Mouse (Mus musculus) layer of hippocampus, adult 11-12 months (tissue): ENCODE results near the gene Hist1h1e.
"Not testable (repeated sequence)": the region's sequence is repeated elsewhere in the genome, so short reads cannot be mapped to it uniquely, and the experiment has no call there.

ENCODE experiments used
- DNase-seq: peaks from one replicate; pipeline ENCODE4 v3.0.0; 2022; ENCODE audit warnings: low spot score

Gene Hist1h1e

DNA sequence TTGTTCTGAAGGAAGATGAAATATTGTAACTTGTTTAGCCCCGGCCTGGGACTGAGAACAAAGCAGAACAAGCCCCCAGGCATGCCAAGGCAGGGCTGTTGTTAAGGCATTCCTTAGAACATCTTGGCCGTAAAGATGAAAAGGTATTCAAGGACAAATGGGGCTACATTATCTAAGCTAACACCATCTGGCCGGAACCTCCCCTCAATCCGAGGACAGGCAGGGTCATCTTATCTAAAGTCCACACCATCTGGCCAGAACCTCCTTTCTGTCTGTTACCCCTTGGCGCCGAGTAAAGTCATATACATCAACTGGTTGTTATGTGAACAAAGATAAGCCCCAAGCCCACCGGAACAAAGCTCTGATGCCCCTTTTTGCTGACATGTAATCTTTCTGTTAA, 30.5 kb downstream of the Hist1h1e start:
- DNase-seq: not testable (repeated sequence)

DNA sequence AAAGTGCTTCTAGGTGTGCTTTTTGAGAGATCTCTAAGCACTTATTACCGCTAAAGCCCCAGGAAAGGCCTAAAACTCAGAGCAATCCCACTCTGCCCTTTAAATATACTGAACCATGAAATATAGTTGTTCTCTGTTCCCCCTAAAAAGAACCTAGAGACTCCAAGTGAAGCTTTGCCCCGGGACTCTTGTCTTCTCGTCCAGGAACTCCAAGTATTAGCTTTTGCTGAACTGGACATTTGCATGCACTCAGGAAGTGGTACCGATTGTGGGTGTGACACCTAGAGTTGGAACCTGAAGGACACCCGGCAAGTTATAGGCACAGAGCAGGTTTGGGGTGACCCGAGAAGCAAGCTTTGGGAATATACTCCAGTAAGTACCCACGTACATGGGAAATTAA, 31.2 kb downstream of the Hist1h1e start:
- no peak for DNase-seq

DNA sequence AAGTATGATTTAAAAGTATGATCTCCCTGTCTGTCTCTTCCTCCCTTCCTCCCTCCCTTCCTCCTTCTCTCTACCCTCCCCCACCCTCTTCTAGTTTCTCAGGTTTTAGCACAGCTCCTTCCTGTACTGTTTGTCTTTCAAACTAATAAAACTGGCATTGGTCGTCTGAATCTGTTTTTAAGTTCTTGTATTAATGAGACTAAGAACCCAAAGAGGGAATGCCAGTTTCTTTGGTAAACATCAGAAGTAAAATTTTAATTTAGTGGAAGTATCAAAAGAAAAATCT, 35.5 kb downstream of the Hist1h1e start:
- no peak for DNase-seq

DNA sequence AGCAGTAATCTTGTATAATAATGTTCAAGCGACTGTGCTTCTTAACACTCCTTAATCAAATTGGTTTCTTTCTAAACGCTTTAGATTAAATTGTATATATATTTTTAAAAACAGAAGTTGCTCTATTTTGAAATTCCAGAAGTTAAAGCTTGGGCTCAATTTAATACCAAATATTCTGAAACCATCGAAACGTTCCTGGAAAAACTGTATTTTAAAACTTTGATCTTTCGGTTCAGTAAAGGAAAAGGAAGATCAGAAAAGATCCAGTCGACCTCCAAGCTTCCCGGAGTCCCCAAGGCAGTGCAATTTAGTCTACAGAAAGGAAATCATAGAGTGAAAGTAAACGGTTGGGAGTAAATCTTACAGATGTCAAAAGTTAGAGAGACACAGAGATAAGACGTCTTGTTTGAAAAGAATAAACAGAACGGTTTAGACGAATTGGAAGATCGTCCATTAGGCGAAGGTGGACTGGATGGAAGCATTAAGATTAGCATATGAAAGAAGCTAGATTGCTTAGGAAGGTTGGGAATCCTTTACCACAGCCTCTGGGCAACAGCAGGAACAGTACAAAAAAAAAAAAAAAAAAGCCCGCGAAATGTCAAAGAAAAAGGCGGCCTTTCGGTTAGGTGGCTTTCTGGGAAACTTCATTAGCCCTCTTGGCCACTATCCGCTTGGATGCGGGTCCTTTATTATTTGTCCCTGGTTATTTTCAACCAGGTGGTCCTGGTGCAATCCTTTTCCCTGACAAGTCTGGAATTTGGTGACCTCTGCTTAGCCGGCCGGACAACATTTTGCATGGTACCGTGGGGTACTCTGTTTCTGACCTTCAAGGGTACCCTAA, 36.0 kb downstream of the Hist1h1e start:
- no peak for DNase-seq

DNA sequence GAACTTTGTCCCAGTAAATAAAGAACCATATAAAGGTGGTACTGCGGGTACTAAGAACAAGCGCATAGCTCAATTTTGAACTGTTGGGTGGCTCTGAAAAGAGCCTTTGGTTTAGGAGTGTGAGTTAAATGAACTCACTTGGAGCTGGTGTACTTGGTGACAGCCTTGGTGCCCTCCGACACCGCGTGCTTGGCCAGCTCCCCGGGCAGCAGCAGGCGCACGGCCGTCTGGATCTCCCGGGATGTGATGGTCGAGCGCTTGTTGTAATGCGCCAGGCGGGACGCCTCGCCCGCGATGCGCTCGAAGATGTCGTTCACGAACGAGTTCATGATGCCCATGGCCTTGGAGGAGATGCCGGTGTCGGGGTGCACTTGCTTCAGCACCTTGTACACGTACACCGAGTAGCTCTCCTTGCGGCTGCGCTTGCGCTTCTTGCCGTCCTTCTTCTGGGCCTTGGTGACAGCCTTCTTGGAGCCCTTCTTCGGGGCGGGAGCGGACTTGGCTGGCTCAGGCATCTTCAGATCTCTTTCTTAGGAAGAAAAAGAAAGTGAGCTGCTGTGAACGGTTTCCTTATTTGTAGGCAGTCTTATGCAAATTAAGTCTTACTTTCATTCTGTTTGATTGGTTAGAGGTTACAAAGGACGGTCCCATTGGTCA, 36.8 kb downstream of the Hist1h1e start:
- peak; percentile 77 for DNase-seq

DNA sequence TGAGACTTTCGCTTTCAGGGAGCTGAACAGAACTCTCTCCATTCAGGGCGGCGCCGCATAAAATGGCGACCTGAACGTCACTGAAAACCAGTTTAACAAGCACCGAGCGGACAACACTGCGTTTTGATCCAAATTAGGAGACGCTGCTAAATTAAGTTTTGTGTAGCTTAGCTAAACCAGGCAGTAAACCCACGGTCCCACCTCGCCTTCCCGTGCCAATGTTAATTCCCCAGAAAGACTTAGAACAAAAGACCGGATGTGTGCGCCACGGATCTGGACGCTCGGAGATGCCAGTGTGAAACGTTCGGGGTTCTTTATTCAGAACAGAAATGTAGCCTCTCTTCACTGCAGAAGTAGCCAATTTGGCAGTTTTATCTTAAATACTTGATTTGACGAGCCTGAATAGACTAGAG, 37.3 kb downstream of the Hist1h1e start:
- DNase-seq: peak; percentile 72

DNA sequence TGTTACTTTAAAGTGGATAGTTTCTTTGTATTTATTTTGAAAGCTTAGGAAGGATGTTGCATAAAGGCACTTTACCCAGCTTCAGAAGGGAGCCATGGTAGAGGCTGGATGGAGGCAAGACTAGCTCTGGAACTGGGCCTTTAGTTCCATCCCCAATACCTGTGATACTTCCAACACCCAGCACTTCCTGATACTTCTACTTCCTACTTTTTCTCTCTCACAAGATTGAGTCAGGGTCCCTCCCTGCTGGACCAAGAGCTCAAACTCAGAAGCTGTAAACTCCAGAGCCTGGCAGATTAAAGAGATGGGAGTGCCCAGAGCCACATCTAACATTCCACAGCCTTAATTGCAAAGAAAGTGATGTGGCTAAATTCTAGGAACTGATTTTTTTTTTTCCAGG, 38.0 kb downstream of the Hist1h1e start:
- DNase-seq: no peak

DNA sequence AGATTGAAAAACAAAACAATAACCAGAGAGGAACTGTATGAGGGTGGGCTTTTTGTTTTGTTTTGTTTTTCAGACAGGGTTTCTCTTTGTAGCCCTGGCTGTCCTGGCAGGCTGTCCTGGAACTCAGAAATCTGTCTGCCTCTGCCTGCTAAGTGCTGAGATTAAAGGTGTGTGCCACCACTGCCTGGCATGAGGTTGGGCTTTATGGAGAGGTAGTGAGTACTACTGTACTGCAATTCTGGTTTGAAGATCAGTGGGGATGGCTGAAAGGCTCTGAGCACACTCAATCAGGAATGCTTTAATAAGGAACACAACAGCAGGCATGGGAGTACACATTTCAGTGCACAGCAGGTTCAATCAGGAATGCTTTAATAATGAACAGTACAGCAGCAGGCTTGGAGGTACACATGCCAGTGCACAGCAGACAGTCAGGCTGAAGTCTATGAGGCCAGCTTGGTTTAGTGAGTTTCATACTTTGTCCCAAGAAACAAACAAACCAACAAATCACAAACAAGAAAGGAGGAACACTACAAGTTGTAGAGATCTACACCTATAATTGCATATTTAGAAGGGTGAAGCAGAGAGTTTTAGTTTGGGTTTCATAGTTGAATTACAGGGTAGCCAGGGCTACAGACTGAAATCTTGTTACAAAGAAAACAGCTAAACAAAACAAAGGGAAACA, 38.8 kb downstream of the Hist1h1e start:
- no peak for DNase-seq

DNA sequence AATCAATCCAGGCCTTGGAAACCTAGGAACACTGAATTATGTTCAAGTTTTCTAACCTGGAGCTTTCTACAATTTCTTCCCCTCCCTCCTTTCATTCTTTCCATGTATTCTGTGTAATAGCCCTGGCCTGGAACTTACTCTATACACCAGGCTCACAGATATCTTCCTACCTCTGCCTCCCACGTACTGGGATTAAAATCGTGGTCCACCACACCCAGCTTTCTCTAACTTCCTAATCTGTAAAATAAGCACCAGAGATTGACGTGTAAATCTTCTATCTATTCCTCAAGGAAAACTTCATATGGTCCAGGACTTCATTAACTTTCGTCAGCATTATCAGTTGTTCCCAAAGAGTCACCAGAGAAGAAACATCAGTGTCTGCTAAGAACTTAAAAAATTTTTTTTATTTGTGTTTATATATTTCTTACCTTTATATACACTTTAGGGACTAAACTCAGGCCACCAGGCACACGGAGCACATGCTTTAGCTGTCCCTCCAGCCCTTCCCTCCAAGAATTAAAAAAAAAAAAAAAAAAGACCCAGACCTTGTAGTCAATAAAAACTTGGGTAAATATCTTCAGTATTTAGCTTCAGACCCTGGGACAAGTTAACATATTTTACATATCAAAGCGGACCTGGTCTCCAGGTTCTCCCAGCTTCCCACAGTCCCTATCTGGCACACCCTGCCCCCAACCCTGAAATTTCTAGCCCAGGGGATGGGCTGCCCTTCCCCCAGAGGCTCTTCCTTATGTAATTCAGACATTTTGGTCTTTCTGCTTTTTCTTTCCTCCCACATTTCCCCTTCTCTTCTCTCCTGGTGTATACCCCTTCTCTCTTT, 39.9 kb downstream of the Hist1h1e start:
- no peak for DNase-seq

DNA sequence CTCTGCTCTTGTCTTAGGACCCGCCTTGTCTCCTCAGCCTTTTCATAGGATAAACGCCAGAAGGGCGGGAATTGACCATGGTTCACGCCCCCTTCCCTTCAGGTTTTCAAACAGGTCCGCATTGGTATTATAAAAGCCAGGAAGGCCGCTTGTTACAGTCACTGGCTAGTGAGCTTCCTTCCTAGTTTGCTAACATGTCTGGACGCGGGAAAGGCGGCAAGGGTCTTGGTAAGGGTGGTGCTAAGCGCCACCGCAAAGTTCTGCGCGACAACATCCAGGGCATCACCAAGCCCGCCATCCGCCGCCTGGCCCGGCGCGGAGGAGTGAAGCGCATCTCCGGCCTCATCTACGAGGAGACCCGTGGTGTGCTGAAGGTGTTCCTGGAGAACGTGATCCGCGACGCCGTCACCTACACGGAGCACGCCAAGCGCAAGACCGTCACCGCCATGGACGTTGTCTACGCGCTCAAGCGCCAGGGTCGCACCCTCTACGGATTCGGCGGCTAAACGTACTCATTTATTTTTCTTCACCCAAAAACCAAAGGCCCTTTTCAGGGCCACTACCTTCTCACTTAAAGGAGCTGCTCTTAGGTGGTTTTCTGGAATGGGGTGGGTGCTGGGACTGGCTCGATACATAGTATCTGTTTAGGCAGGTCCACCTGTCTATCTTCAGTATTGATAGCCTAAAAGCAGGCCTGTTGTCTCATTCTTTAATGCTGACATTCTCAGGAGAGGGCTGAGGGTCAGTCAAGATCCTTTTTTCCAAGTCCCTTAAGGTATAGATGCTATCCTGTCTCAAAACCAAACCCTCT, 40.7 kb downstream of the Hist1h1e start, which contains the start of gene Hist1h4d:
Gene Hist1h4d (plus strand): TSS at position 191 of the 811 bp plus-strand sequence.
- peak; percentile 98 for DNase-seq

DNA sequence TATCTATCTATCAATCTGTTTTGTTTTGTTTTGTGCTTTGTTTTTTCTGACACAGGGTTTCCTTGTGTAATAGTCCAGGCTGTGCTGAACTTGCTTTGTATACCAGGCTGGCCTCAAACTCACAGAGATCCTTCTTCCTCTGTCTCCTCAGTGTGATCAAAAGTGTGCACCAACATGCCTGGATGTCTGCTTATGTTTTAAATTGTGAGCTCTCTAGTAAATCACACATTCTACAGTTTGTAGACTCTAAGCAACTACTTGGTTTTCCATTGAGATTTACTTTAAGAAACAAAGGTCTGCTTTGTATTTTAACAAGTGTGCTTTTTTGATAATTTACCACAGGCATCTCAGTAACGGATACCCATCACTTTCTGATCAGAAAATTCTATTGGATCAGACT, 44.5 kb downstream of the Hist1h1e start:
- no peak for DNase-seq

DNA sequence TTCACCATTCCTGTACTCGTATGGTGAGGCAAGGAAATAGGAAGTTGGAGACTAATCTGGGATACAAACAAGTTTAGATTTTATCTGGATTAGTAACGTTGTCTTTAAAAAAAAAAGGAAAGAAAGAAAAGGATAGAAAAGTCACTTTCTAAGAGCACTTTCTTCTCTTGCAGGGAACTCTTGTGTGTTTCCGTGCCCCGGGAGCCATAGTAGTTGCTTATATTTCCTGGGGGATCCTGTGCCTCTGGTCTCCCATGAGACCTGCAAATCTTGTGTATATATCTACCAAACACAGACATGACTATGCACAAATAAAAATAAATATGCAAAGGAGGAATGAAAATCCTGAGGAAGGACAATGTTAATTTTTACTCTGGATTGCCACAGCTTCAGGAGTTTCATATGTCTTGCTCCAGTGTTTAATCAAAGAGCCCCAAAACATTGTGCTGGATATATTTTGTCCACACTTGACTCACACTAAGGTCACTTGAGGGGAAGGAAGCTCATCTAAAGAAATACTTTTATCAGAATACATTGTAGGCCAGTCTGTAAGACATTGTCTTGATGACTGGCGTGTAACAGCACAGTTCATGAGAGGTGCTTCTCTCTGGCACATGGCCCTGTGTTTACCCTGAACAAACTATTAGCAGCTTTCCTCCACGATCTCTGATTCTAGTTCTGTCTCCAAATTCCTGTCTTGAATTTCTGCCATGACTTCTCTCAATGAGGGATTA, 45.3 kb downstream of the Hist1h1e start:
- DNase-seq: no peak

DNA sequence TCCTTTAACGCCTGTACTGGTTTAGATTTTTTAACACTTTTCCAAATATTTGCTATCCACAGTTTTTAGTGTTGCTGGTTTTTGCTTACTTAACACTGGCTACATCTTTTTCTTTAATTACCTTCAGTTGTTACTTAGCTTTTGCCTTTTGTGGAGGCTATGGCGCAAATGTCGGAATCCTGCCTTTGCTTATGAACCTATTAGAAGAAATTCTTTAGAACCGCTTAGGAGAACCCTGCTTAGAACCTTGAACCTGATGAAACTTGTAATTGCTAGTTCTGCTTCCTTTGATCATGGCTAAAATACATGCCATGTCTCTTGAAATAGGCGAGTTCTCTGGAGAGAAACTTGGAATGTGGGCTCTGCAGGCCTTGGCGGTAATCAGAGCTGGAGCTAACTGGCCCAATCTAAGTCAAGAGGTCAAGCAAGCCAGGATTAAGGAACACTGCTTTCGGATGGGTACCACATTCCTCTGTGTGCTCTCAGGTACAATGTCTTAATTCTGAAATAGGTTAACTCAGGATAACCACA, 45.9 kb downstream of the Hist1h1e start:
- no peak for DNase-seq

DNA sequence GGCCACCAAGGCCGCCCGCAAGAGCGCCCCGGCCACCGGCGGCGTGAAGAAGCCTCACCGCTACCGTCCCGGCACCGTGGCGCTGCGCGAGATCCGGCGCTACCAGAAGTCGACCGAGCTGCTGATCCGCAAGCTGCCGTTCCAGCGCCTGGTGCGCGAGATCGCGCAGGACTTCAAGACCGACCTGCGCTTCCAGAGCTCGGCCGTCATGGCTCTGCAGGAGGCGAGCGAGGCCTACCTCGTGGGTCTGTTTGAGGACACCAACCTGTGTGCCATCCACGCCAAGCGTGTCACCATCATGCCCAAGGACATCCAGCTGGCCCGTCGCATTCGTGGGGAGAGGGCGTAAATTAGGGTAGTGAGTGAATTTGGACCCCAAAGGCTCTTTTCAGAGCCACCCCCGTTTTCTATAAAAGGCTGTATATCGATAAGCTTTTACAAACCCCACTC, 46.5 kb downstream of the Hist1h1e start:
- not testable (repeated sequence) for DNase-seq

DNA sequence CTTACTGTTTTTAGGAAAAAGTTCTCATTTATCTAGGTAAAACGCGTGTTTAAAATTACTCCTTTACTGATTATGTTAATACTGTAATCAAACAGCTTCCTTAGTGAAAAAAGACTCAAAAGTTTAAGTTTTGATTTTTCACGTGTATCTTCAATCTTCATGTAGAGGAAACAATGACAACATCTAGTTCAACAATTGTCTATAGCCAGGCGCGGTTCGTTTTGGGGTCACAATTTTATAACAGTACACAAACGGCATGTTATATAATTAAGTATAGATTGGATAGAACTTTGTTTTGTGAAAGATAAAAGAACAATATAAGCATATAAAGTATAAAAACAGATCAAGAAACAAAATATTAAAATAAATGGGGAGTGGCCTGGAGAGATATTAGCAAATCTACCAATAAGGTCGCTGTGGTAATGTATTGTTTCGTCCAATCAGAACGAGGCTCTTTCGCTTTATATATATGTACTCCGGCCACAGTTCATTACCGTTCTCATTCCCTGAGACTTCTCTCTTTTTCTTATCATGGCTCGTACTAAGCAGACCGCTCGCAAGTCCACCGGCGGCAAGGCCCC, 47.0 kb downstream of the Hist1h1e start, which contains the start of gene Hist1h3d:
Gene Hist1h3d (plus strand): TSS at position 493 of the 581 bp plus-strand sequence.
- DNase-seq: peak; percentile 72

DNA sequence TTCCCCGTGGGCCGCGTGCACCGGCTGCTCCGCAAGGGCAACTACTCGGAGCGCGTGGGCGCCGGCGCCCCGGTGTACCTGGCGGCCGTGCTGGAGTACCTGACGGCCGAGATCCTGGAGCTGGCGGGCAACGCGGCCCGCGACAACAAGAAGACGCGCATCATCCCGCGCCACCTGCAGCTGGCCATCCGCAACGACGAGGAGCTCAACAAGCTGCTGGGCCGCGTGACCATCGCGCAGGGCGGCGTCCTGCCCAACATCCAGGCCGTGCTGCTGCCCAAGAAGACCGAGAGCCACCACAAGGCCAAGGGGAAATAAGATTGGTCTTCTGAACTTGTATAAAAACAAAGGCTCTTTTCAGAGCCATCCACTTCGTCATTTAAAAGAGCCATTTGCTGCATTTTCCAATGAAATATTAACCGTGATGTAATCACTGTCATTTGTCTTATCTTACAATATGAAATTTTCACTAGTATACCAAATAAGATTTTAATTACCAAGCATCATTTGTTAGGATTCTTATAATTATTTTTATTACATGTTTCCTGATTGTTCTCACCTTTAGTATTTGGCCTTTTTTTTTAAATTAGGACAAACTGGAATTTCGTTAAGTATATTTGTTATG, 47.7 kb downstream of the Hist1h1e start:
- DNase-seq: not testable (repeated sequence)

DNA sequence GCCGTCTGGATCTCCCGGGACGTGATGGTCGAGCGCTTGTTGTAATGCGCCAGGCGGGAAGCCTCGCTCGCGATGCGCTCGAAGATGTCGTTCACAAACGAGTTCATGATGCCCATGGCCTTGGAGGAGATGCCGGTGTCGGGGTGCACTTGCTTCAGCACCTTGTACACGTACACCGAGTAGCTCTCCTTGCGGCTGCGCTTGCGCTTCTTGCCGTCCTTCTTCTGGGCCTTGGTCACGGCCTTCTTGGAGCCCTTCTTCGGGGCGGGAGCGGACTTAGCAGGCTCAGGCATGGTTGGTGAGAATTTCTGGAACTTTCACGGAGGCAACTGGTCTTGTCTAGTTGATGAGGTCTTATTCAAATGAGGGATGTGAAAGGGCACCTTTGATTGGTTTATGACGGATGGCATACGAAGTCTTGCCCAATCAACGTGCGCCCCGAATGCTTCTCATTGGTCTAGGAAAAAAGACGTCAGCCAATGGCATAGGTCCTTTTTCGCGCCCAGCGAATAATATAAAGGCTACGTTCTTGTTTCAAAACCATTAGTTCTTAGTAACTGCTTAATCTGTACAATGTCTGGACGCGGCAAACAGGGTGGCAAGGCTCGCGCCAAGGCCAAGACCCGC, 48.3 kb downstream of the Hist1h1e start, which contains the start of the genes Hist1h2bf and Hist1h2ad:
Gene Hist1h2bf (minus strand): TSS at position 299 of the 627 bp plus-strand sequence.
Gene Hist1h2ad (plus strand): TSS at position 484 of the 627 bp plus-strand sequence.
- DNase-seq: peak; percentile 93
